Mouse (Mus musculus): ENCODE results near the gene Mrpl43. TPM values are rescaled to one million over a fixed set of nuclear protein-coding genes. Genes with fewer than 3 reads are reported as not detected.

Gene Mrpl43
- polyA plus RNA-seq, 1 experiment from 2014 or later: 92.9 TPM

DNA sequence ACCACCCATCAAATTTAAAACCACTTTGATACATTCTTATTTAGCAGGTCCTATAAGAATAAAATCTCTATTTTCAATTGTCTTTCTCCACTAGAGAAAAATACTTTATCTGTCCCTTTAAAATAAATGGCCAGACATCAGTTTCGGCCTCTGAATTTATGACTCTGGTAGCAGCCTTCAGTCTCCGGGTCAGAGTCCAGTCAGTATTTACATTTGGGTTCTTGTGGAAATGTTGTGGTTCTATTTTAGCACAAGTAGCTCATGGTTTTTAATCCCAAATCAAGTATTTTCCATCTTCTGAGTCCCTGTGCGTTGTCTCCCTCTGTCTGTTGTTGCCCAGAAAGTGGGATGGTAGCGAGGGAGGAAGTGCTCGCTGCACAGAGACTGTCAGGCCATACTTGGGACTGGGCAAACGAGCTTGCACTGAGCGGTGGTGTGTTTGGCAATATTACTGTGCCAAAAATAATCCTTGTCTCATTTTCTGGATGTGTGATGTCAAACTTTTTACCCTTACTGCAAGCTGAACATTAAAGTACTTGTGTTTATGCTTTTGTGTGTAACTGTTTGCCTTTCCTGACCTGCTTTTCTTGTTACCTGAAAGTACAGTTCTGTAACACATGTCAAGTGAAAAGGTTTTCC lies 23.6 kb downstream of the Mrpl43 start:
- WGBS: 83% methylated on average over 7 of the region's 7 CpGs
- H3K36me3 ChIP-seq (ENCODE audit: control insufficient read depth, insufficient read depth, low read length): peaks cover 18% of the 10 kb centered on the region
- H3K4me3 ChIP-seq (ENCODE audit: low read depth, low read length): no peak overlapping the region
- H3K27ac ChIP-seq (ENCODE audit: low read length): no peak overlapping the region
- no peak overlapping the region for H3K9ac ChIP-seq (ENCODE audit: low read depth, low read length)
- H3K27me3 ChIP-seq (ENCODE audit: control insufficient read depth, insufficient read depth, low read depth, low read length): no peaks in the 10 kb centered on the region
- H3K9me3 ChIP-seq (replicated peaks; ENCODE audit: control insufficient read depth, low read length, poor library complexity, severe bottlenecking): no peaks in the 10 kb centered on the region
- ATAC-seq: no peak
- H3K4me2 ChIP-seq (ENCODE audit: low read length): no peak overlapping the region
- no peaks in the 10 kb centered on the region for H3K4me1 ChIP-seq (ENCODE audit: control insufficient read depth, insufficient read depth, low read length)

DNA sequence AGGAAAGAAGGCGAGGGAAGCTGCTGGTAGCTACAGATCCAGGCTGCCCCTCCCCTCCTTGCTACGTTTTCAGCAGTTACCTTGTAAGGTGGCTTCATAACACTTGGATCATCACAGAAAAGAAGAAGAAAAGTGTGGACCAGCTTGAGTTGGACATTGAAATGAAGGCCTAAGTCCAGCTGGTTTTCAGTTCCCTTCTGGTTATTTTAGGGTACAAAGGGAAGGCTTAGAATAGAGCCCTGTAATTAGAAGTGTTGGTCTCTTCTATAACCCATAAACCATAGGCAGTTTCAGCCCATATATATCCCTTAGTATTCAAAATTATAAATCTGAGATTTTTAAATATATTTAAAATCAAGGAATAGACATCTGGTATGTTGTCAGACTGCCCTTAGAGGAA lies 25.5 kb downstream of the Mrpl43 start:
- Histone ChIP-seq H3K9ac (ENCODE audit: low read depth, low read length) (no peak overlapping the region), H3K4me1 (ENCODE audit: control insufficient read depth, insufficient read depth, low read length) (no peaks in the 10 kb centered on the region), H3K27ac (ENCODE audit: low read length) (no peak overlapping the region), H3K36me3 (ENCODE audit: control insufficient read depth, insufficient read depth, low read length) (peaks cover 30% of the 10 kb centered on the region), H3K9me3 (replicated peaks; ENCODE audit: control insufficient read depth, low read length, poor library complexity, severe bottlenecking) (no peaks in the 10 kb centered on the region), H3K4me2 (ENCODE audit: low read length) (no peak overlapping the region), H3K27me3 (ENCODE audit: control insufficient read depth, insufficient read depth, low read depth, low read length) (no peaks in the 10 kb centered on the region), H3K4me3 (ENCODE audit: low read depth, low read length) (no peak overlapping the region)
- ATAC-seq: no peak
- WGBS: 78% methylated on average over 2 of the region's 2 CpGs

DNA sequence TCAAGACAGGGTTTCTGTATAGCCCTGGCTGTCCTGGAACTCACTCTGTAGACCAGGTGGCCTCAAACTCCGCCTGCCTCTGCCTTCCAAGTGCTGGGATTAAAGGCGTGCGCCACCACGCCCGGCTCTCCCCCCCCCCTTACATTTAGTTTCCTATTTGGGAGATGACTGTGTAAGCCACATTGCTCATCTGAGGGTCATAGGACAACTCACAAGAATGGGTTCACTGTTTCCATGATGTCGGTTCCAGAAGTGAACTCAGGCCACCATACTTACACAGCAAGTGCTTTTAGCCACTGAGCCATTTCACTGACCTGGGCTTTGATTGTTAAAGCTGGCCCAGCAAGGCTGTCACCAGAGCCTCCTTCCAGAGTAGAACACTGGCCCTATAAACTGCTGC lies 29.1 kb downstream of the Mrpl43 start:
- Histone ChIP-seq H3K9ac (ENCODE audit: low read depth, low read length) (no peak overlapping the region), H3K27ac (ENCODE audit: low read length) (no peak overlapping the region), H3K27me3 (ENCODE audit: control insufficient read depth, insufficient read depth, low read depth, low read length) (no peaks in the 10 kb centered on the region), H3K4me2 (ENCODE audit: low read length) (no peak overlapping the region), H3K4me3 (ENCODE audit: low read depth, low read length) (no peak overlapping the region), H3K36me3 (ENCODE audit: control insufficient read depth, insufficient read depth, low read length) (peaks cover 57% of the 10 kb centered on the region), H3K9me3 (replicated peaks; ENCODE audit: control insufficient read depth, low read length, poor library complexity, severe bottlenecking) (no peaks in the 10 kb centered on the region), H3K4me1 (ENCODE audit: control insufficient read depth, insufficient read depth, low read length) (no peaks in the 10 kb centered on the region)
- WGBS: 96% methylated on average over 6 of the region's 6 CpGs
- ATAC-seq: no peak

DNA sequence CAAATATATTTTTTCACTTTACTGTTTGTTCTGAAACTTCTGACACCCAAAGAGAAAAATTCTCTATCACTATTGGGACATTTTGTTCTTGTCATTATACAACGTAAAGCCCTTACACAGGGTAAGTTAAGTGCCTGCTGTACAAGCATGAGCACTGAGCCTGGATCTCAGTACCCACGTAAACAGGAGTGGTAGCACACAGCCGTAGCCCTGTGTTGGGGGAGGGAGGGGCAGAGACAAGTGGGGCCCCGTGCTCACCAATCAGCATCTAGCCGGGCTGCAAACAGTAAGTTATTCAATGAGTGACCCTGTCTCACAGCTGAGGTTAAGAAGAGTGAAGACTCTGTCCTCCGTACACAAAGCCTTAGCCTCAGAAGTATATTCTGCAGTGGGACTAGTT lies 29.6 kb downstream of the Mrpl43 start:
- Histone ChIP-seq H3K27ac (ENCODE audit: low read length) (no peak overlapping the region), H3K4me3 (ENCODE audit: low read depth, low read length) (no peak overlapping the region), H3K4me2 (ENCODE audit: low read length) (no peak overlapping the region), H3K27me3 (ENCODE audit: control insufficient read depth, insufficient read depth, low read depth, low read length) (no peaks in the 10 kb centered on the region), H3K4me1 (ENCODE audit: control insufficient read depth, insufficient read depth, low read length) (no peaks in the 10 kb centered on the region), H3K36me3 (ENCODE audit: control insufficient read depth, insufficient read depth, low read length) (peaks cover 56% of the 10 kb centered on the region), H3K9ac (ENCODE audit: low read depth, low read length) (no peak overlapping the region), H3K9me3 (replicated peaks; ENCODE audit: control insufficient read depth, low read length, poor library complexity, severe bottlenecking) (no peaks in the 10 kb centered on the region)
- ATAC-seq: no peak
- WGBS: 83% methylated on average over 6 of the region's 6 CpGs

DNA sequence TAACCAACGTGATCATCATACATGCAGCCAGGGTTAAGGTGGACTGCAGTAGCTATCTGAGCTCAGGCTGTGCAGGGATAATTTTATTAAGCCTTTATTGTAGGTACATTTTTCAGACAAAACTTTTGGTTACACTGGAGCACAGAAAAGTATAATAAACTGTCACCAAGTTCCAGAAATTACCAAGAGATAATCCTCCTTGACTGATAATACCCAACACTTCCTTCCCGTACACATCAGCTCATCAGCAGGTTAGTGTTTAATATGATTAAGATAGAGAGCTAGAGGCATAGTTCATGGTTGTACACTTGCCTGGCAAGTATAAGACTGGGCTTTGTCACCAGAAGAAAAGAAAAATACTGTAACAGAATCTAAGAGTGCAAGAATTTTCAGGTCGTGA lies 37.9 kb downstream of the Mrpl43 start:
- Histone ChIP-seq H3K9me3 (replicated peaks; ENCODE audit: control insufficient read depth, low read length, poor library complexity, severe bottlenecking) (no peaks in the 10 kb centered on the region), H3K27me3 (ENCODE audit: control insufficient read depth, insufficient read depth, low read depth, low read length) (no peaks in the 10 kb centered on the region), H3K4me1 (ENCODE audit: control insufficient read depth, insufficient read depth, low read length) (no peaks in the 10 kb centered on the region), H3K4me2 (ENCODE audit: low read length) (no peak overlapping the region), H3K9ac (ENCODE audit: low read depth, low read length) (no peak overlapping the region), H3K36me3 (ENCODE audit: control insufficient read depth, insufficient read depth, low read length) (peaks cover 51% of the 10 kb centered on the region), H3K4me3 (ENCODE audit: low read depth, low read length) (no peak overlapping the region), H3K27ac (ENCODE audit: low read length) (no peak overlapping the region)
- ATAC-seq: no peak
- 88% methylated on average over 3 of the region's 3 CpGs for WGBS

DNA sequence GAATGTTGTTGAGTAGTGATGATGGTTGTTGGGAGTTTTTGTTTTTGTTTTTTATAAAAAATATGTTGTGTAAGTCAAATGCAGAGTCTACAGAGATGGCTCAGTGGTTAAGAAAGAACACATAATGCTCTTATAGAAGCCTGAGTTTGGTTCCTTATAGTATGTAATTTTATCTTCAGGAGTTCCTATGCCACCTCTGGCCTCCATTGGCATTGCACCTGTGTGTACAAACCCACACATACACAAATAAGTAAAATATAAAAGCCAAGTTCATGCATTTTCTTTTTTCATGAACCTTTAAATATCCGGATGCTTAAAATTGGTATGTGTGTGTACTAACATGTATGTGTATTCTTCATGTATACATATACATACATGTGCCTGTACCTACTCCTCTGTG lies 40.3 kb downstream of the Mrpl43 start:
- H3K4me3 ChIP-seq (ENCODE audit: low read depth, low read length): no peak overlapping the region
- H3K27ac ChIP-seq (ENCODE audit: low read length): no peak overlapping the region
- peaks cover 45% of the 10 kb centered on the region for H3K36me3 ChIP-seq (ENCODE audit: control insufficient read depth, insufficient read depth, low read length)
- no peak overlapping the region for H3K4me2 ChIP-seq (ENCODE audit: low read length)
- no peaks in the 10 kb centered on the region for H3K4me1 ChIP-seq (ENCODE audit: control insufficient read depth, insufficient read depth, low read length)
- no peak overlapping the region for H3K9ac ChIP-seq (ENCODE audit: low read depth, low read length)
- 98% methylated on average over 1 of the region's 1 CpGs for WGBS
- no peaks in the 10 kb centered on the region for H3K9me3 ChIP-seq (replicated peaks; ENCODE audit: control insufficient read depth, low read length, poor library complexity, severe bottlenecking)
- ATAC-seq: no peak
- H3K27me3 ChIP-seq (ENCODE audit: control insufficient read depth, insufficient read depth, low read depth, low read length): no peaks in the 10 kb centered on the region

DNA sequence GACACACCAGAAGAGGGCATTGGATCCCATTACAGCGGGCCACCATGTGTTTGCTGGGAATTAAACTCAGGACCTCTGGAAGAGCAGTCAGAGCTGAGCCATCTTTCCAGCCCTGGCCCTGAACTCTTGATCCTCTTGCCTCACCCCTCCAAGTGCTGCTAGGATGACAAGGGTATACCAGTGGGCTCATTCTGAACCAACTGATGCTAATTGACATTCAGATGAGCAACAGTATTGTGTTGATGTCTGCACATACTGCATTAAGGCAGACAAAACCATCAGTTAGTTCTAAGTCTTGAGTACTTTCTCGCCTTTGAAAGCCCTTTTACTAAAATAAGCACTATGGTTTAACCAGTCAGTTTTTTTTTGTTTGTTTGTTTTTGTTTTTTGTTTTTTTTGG lies 46.6 kb downstream of the Mrpl43 start:
- H3K4me1 ChIP-seq (ENCODE audit: control insufficient read depth, insufficient read depth, low read length): no peaks in the 10 kb centered on the region
- H3K9ac ChIP-seq (ENCODE audit: low read depth, low read length): no peak overlapping the region
- no peak for ATAC-seq
- no peak overlapping the region for H3K4me3 ChIP-seq (ENCODE audit: low read depth, low read length)
- H3K27me3 ChIP-seq (ENCODE audit: control insufficient read depth, insufficient read depth, low read depth, low read length): no peaks in the 10 kb centered on the region
- H3K36me3 ChIP-seq (ENCODE audit: control insufficient read depth, insufficient read depth, low read length): peaks cover 37% of the 10 kb centered on the region
- H3K4me2 ChIP-seq (ENCODE audit: low read length): no peak overlapping the region
- 99% methylated on average over 2 of the region's 2 CpGs for WGBS
- no peak overlapping the region for H3K27ac ChIP-seq (ENCODE audit: low read length)
- no peaks in the 10 kb centered on the region for H3K9me3 ChIP-seq (replicated peaks; ENCODE audit: control insufficient read depth, low read length, poor library complexity, severe bottlenecking)

Other genes starting within 250 kb of the Mrpl43 start
- 30.3 and 35.7 TPM in 2 replicates for gene Slf2, start 75.3 kb downstream of the Mrpl43 start, polyA plus RNA-seq (2015; fragmentation: Nextera tagmentation; extraction: Ambion mirVana)
- 16.5 and 16.9 TPM in 2 replicates for gene Sema4g, start 17.3 kb downstream of the Mrpl43 start, polyA plus RNA-seq (2015; fragmentation: Nextera tagmentation; extraction: Ambion mirVana)
- 13.6 and 16.0 TPM in 2 replicates for gene Twnk, start 779 bp downstream of the Mrpl43 start, polyA plus RNA-seq (2015; fragmentation: Nextera tagmentation; extraction: Ambion mirVana)
- 15.5 and 17.2 TPM in 2 replicates for gene Lzts2, start 8.0 kb upstream of the Mrpl43 start, polyA plus RNA-seq (2015; fragmentation: Nextera tagmentation; extraction: Ambion mirVana)
- gene Pdzd7, start 39.3 kb upstream of the Mrpl43 start, polyA plus RNA-seq (2015; fragmentation: Nextera tagmentation; extraction: Ambion mirVana): 2.9 and 3.9 TPM in 2 replicates
- 95.9 and 101 TPM in 2 replicates for gene Sfxn3, start 41.1 kb upstream of the Mrpl43 start, polyA plus RNA-seq (2015; fragmentation: Nextera tagmentation; extraction: Ambion mirVana)
- gene Kazald1, start 68.8 kb upstream of the Mrpl43 start, polyA plus RNA-seq (2015; fragmentation: Nextera tagmentation; extraction: Ambion mirVana): 1.3 and 1.9 TPM in 2 replicates
- not detected in 2 replicates for gene Tlx1, start 144.2 kb upstream of the Mrpl43 start, polyA plus RNA-seq (2015; fragmentation: Nextera tagmentation; extraction: Ambion mirVana)
- gene Lbx1, start 229.4 kb upstream of the Mrpl43 start, polyA plus RNA-seq (2015; fragmentation: Nextera tagmentation; extraction: Ambion mirVana): 0.07 and 0.08 TPM in 2 replicates

All from midbrain, embryonic 16.5 days (tissue).